Mouse (Mus musculus) neural tube, embryonic 13.5 days (tissue): ENCODE results near the gene Gapt. TPM values are rescaled to one million over a fixed set of nuclear protein-coding genes. Genes with fewer than 3 reads are reported as not detected.
A peak's percentile ranks its signal among the peaks of the same experiment; 100 is the strongest.
"Not testable (repeated sequence)": the region's sequence is repeated elsewhere in the genome, so short reads cannot be mapped to it uniquely, and the experiment has no call there.

Source experiments
- ATAC-seq: fragments of 200-750 bp; cut with Nextera tagmentation; 2 replicates; pipeline ENCODE4 v1.8.0; 2017; ENCODE audit warnings: low read depth, mild to moderate bottlenecking, moderate TSS enrichment, moderate library complexity
- H3K27ac ChIP-seq: fragments of 300-500 bp; sonication (generic); replicated peaks from 2 replicates; pipeline ENCODE4 v1.5.1; 2015; ENCODE audit warnings: moderate library complexity, mild to moderate bottlenecking, inconsistent platforms
- H3K27me3 ChIP-seq: fragments of 300-500 bp; sonication (generic); 2 replicates; pipeline ENCODE4 v1.6.1; 2015; ENCODE audit warnings: mild to moderate bottlenecking, inconsistent platforms
- H3K36me3 ChIP-seq: fragments of 300-500 bp; sonication (generic); 2 replicates; pipeline ENCODE4 v1.6.1; 2015; ENCODE audit warnings: mild to moderate bottlenecking, inconsistent platforms
- H3K4me1 ChIP-seq: fragments of 300-500 bp; sonication (generic); replicated peaks from 2 replicates; pipeline ENCODE4 v1.6.1; 2015; ENCODE audit warnings: inconsistent platforms
- H3K4me2 ChIP-seq: fragments of 300-500 bp; sonication (generic); 2 replicates; pipeline ENCODE4 v1.6.1; 2015; ENCODE audit warnings: inconsistent platforms, mild to moderate bottlenecking, moderate library complexity
- H3K4me3 ChIP-seq: fragments of 300-500 bp; sonication (generic); 2 replicates; pipeline ENCODE4 v1.5.1; 2015; ENCODE audit warnings: mild to moderate bottlenecking, inconsistent platforms
- H3K9ac ChIP-seq: fragments of 300-500 bp; sonication (generic); 2 replicates; pipeline ENCODE4 v1.6.1; 2015; ENCODE audit warnings: moderate library complexity, mild to moderate bottlenecking, inconsistent platforms
- H3K9me3 ChIP-seq: fragments of 300-500 bp; sonication (generic); 2 replicates; pipeline ENCODE4 v1.6.1; 2016; ENCODE audit warnings: inconsistent platforms
- WGBS: fragments of 180-500 bp; shearing (Covaris S2); methylation state at CpG from one replicate; pipeline ENCODE4 v1.1.7; 2015; 5-methylcytosine and 5-hydroxymethylcytosine counted together
- polyA plus RNA-seq: library from polyadenylated mRNA; unstranded; fragments of >200 nt; fragmentation: Nextera tagmentation; extraction: Ambion mirVana; gene quantifications from 2 replicates; pipeline ENCODE4 v1.2.1, GENCODE M21; 2015

Gene Gapt
- polyA plus RNA-seq, 1 experiment from 2014 or later = not detected

DNA sequence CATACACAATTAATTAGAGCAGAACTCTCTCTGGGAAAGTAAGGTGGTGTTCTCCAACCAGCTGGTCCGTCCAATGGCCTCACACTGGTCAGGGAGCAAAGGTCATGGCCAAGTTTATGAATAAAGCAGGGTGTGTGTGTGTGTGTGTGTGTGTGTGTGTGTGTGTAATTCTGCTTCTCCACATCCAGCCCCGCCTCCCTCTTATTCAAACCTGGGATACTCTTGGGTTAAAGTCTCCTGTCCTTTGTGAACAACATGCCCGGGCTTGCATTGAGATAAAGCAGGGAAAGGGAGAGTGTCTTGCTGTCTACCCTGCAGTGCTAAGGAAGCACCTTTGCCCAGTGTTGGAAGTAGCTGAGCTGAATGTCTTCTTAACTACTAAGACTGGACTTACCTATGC, 35.6 kb upstream of the Gapt start:
- Histone ChIP-seq H3K4me3 (no peak overlapping the region), H3K9me3 (peaks cover 4% of the 10 kb centered on the region; the same call in 1 of the 2 replicates), H3K4me2 (no peak overlapping the region), H3K27ac (no peak overlapping the region), H3K9ac (no peak overlapping the region), H3K27me3 (no peaks in the 10 kb centered on the region), H3K4me1 (peaks cover 9% of the 10 kb centered on the region), H3K36me3 (peaks cover 2% of the 10 kb centered on the region)
- no peak for ATAC-seq
- WGBS = 57% methylated on average over 3 of the region's 3 CpGs

- 23% methylated on average over 8 of the region's 8 CpGs for WGBS
- no peak for ATAC-seq
- H3K27ac ChIP-seq = no peak overlapping the region
- no peaks in the 10 kb centered on the region for H3K36me3 ChIP-seq
- H3K4me3 ChIP-seq = no peak overlapping the region
- no peak overlapping the region for H3K9ac ChIP-seq
- H3K4me2 ChIP-seq = no peak overlapping the region
- no peaks in the 10 kb centered on the region for H3K27me3 ChIP-seq
- peaks cover 7% of the 10 kb centered on the region for H3K4me1 ChIP-seq
- peaks cover 4% of the 10 kb centered on the region; the same call in 1 of the 2 replicates for H3K9me3 ChIP-seq
These were observed 35.2 kb upstream of the Gapt start for GRCm38 (mm10) chr13:110392210-110392609.

- Histone ChIP-seq H3K36me3 (no peaks in the 10 kb centered on the region), H3K27ac (no peak overlapping the region), H3K27me3 (no peaks in the 10 kb centered on the region), H3K9me3 (peaks cover 3% of the 10 kb centered on the region; the same call in 1 of the 2 replicates), H3K9ac (no peak overlapping the region), H3K4me1 (no peaks in the 10 kb centered on the region), H3K4me2 (no peak overlapping the region), H3K4me3 (no peak overlapping the region)
- WGBS = 75% methylated on average over 6 of the region's 6 CpGs
- no peak for ATAC-seq
These were observed 27.5 kb upstream of the Gapt start for GRCm38 (mm10) chr13:110384514-110384913.

DNA sequence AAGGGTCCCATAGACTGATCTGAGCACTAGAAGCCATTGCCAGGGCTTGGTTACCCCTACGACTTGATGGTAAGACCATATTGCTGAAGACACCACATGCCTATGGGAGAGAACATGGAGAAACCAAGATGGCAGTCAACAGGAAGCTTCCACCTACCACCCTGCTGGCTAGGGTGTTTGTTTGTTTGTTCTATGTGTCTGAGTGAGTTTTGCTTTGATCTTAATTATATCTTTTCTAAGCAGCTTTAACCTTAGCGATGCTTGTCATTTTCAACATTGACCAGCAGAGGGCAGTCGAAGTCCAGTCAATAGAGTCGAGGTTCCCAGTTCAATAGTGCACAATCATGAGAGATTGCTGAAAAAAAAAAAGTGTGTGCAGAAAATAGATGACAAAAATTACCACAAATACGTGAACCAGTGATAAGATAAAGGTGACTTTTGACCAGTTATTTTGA, 25.5 kb upstream of the Gapt start:
- Histone ChIP-seq H3K4me1 (no peaks in the 10 kb centered on the region), H3K4me2 (no peak overlapping the region), H3K9ac (no peak overlapping the region), H3K27ac (no peak overlapping the region), H3K36me3 (no peaks in the 10 kb centered on the region), H3K27me3 (no peaks in the 10 kb centered on the region), H3K4me3 (no peak overlapping the region), H3K9me3 (no peaks in the 10 kb centered on the region)
- peak; percentile 50; the same call in 1 of the 2 replicates for ATAC-seq
- 19% methylated on average over 5 of the region's 5 CpGs for WGBS

- H3K36me3 ChIP-seq = no peaks in the 10 kb centered on the region
- no peaks in the 10 kb centered on the region for H3K4me1 ChIP-seq
- 0 out of 2 replicates have a peak, but pooled peaks have one; percentile 37 for ATAC-seq
- no peaks in the 10 kb centered on the region for H3K9me3 ChIP-seq
- H3K27me3 ChIP-seq = no peaks in the 10 kb centered on the region
- no peak overlapping the region for H3K4me2 ChIP-seq
- H3K9ac ChIP-seq = no peak overlapping the region
- no peak overlapping the region for H3K27ac ChIP-seq
- WGBS = 100% methylated on average over 1 of the region's 1 CpGs
- H3K4me3 ChIP-seq = no peak overlapping the region
These were observed 12.7 kb upstream of the Gapt start for GRCm38 (mm10) chr13:110369673-110370072.

DNA sequence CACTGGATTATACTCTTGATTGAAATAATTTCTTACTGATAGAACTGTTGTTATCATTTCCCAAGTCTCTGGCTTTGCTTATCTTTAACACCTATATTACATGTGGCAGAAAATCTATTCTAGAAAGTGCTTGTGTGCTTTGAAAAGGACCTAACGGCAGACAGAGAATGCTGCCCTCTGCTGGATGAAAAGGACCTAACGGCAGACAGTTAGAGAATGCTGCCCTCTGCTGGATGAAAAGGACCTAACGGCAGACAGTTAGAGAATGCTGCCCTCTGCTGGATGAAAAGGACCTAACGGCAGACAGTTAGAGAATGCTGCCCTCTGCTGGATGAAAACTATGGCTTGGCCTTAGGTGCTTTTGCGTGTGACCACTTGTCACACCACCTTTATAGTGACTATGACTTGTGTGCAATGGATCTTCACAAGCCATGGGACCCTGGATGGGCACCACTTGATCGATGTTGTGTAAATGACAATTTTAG, 11.6 kb upstream of the Gapt start:
- H3K36me3 ChIP-seq, H3K9ac ChIP-seq, H3K4me3 ChIP-seq, H3K4me2 ChIP-seq, H3K4me1 ChIP-seq, H3K9me3 ChIP-seq, H3K27me3 ChIP-seq: not testable (repeated sequence)
- peak; percentile 69; the same call in 1 of the 2 replicates for ATAC-seq
- 0 out of 2 replicates have a peak overlapping the region, but pooled peaks have one; percentile 3 for H3K27ac ChIP-seq
- 55% methylated on average over 6 of the region's 6 CpGs for WGBS

DNA sequence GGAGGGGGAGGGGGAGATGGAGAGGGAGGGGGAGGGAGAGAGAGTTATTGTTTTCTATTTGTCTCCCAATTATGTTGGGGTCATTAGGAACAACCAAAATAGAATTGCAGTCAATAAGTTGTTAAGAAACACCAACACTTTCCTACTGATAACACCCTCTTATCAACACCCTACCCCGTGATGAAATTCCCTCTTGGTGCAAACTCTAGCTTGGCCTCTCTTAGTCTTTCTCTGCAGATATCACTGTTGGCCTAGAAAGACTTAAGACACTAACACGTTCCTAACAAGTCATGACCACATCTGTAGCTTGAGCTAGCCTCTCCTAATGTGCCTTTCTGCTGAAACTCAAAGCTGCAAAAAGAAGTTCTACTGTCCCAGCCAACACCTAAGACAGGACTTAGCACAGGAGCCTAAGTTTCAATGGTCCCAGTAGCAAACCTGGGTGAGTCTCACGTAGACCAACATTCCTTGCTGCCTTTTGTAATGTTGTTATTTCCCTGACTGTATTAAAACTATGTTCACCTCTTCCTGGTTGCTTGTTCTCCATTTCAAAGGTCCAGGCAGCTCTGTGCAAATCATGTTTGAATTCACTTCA, 11.1 kb upstream of the Gapt start:
- H3K4me3 ChIP-seq = no peak overlapping the region
- WGBS = 95% methylated on average over 3 of the region's 3 CpGs
- H3K27ac ChIP-seq = 0 out of 2 replicates have a peak overlapping the region, but pooled peaks have one; percentile 3
- H3K9me3 ChIP-seq = no peaks in the 10 kb centered on the region
- H3K4me2 ChIP-seq = no peak overlapping the region
- H3K27me3 ChIP-seq = no peaks in the 10 kb centered on the region
- no peaks in the 10 kb centered on the region for H3K4me1 ChIP-seq
- H3K9ac ChIP-seq = no peak overlapping the region
- peak; percentile 46; the same call in 1 of the 2 replicates for ATAC-seq
- H3K36me3 ChIP-seq = no peaks in the 10 kb centered on the region

DNA sequence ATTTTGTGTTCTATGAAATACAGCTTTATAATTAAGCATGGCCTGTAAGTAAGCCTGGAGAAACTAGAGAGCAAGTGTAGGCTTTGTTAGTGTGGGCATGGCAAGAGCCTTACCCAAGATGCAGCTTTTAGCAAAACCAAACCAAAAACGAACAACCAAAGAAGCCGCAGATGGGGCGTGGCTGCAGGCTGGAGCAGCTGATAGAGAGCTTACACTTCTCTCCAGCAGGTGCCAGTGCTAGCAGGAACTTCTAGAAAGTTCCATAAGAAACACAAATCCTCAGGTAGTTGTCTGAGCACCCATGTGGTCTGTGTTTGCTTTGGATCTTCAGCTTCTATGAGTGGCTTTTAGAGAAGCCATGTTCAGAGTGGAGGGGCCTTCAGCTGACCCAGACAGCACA, 9.5 kb upstream of the Gapt start:
- Histone ChIP-seq H3K27ac (no peak overlapping the region), H3K4me1 (no peaks in the 10 kb centered on the region), H3K9me3 (no peaks in the 10 kb centered on the region), H3K36me3 (no peaks in the 10 kb centered on the region), H3K27me3 (no peaks in the 10 kb centered on the region), H3K4me2 (no peak overlapping the region), H3K4me3 (no peak overlapping the region), H3K9ac (no peak overlapping the region)
- ATAC-seq = no peak
- WGBS = 89% methylated on average over 3 of the region's 3 CpGs

DNA sequence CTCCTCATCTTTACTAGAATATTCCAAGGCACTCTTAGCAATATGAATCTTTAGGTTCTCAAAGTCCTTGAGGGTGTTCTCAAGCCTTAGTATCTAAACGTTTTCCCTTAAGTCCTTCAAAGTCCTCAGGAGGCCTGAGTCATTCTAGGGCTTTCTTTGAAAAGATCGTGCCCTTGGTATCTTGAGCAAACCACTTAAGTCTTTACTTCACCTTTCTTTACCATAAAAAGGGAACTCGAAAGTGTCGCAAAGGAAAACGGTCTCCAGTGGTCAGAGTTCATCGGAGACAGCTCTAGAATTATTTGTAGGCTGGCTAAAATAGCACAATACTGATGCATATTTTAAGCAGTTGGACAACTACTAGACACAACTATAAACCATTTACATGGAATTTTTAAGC, 6.7 kb upstream of the Gapt start:
- no peak overlapping the region for H3K4me3 ChIP-seq
- H3K36me3 ChIP-seq = no peaks in the 10 kb centered on the region
- ATAC-seq = no peak
- 90% methylated on average over 6 of the region's 6 CpGs for WGBS
- no peak overlapping the region for H3K4me2 ChIP-seq
- H3K4me1 ChIP-seq = no peaks in the 10 kb centered on the region
- no peak overlapping the region for H3K9ac ChIP-seq
- H3K27me3 ChIP-seq = no peaks in the 10 kb centered on the region
- H3K27ac ChIP-seq = no peak overlapping the region
- H3K9me3 ChIP-seq = no peaks in the 10 kb centered on the region

GRCm38 (mm10) chr13:110351051-110351450, 5.9 kb downstream of the Gapt start:
- no peak for ATAC-seq
- no peaks in the 10 kb centered on the region for H3K9me3 ChIP-seq
- H3K27ac ChIP-seq = no peak overlapping the region
- H3K4me1 ChIP-seq = peaks cover 11% of the 10 kb centered on the region; the same call in 1 of the 2 replicates
- no peak overlapping the region for H3K9ac ChIP-seq
- WGBS = 80% methylated on average over 6 of the region's 6 CpGs
- no peaks in the 10 kb centered on the region for H3K27me3 ChIP-seq
- H3K36me3 ChIP-seq = no peaks in the 10 kb centered on the region
- H3K4me3 ChIP-seq = no peak overlapping the region
- no peak overlapping the region for H3K4me2 ChIP-seq

GRCm38 (mm10) chr13:110346707-110347106, 10.3 kb downstream of the Gapt start:
- Histone ChIP-seq H3K4me3 (no peak overlapping the region), H3K4me2 (no peak overlapping the region), H3K27ac (peak overlapping the region; percentile 61), H3K4me1 (peaks cover 11% of the 10 kb centered on the region; the same call in 1 of the 2 replicates), H3K27me3 (no peaks in the 10 kb centered on the region), H3K9me3 (no peaks in the 10 kb centered on the region), H3K36me3 (no peaks in the 10 kb centered on the region), H3K9ac (no peak overlapping the region)
- ATAC-seq = no peak
- WGBS = 23% methylated on average over 7 of the region's 7 CpGs

DNA sequence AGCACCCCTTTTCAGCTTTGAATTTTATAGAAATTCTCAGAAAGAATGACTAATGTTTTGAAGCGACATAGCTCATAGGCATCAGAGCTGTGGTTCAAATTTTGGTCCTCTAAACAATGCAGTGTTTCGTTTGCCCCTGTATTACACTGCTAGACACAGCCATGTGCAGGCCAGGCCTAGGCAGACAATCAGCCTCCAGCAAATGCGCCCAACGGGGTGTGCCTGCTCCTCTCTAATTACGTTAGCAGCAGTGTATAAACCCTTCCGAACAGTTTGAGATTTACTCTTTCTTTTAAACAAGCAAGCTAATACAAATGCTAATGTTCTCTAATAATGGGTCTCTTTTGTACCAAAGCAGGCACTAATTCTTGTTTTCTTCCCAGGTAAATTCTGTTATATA, 14.4 kb downstream of the Gapt start:
- ATAC-seq = peak; percentile 65; the same call in 1 of the 2 replicates
- no peak overlapping the region for H3K4me3 ChIP-seq
- H3K4me2 ChIP-seq = no peak overlapping the region
- H3K9me3 ChIP-seq = no peaks in the 10 kb centered on the region
- peak overlapping the region; percentile 61 for H3K27ac ChIP-seq
- H3K36me3 ChIP-seq = no peaks in the 10 kb centered on the region
- 48% methylated on average over 6 of the region's 6 CpGs for WGBS
- no peaks in the 10 kb centered on the region for H3K27me3 ChIP-seq
- peaks cover 11% of the 10 kb centered on the region; the same call in 1 of the 2 replicates for H3K4me1 ChIP-seq
- H3K9ac ChIP-seq = no peak overlapping the region
